Comparison of ENCODE assay signal across 11 mouse cellular contexts in genomic region chr7:71023946-71024610, GRCm38 (mm10).
DNase-seq lines count a peak whose midpoint lies in the region; ATAC-seq lines count a peak whose summit lies in the region.
"Had no signal": no experiment of that assay in that cellular context is flagged by ENCODE, and none has a peak within 500 bp of the region (broad histone marks: within the 10 kb centered on the region; RNA-seq: fewer than 3 reads in every experiment).

No protein-coding gene starts in this region.

- no peak for DNase-seq in heart, adult 11 months
- DNase-seq in embryo, embryonic 11 days: peak; percentile 39
- peak; percentile 24 for DNase-seq in mesoderm, embryonic 11.5 days (ENCODE audit: low read depth, low spot score)
- no peak for DNase-seq in cerebellum, adult 9-10 months
- DNase-seq in left cerebral cortex, postnatal 36 days (ENCODE audit: low spot score in 2 of 2): no peak
- no peak for DNase-seq in right cerebral cortex, postnatal 25 days
- DNase-seq: thymus, adult 18-20 months had no signal

- no peak overlapping the region for H3K27ac ChIP-seq in heart, embryonic 12.5 days (ENCODE audit: poor library complexity, severe bottlenecking)
- H3K27ac ChIP-seq in hindbrain, embryonic 13.5 days: peak overlapping the region; percentile 82

- peaks cover 13% of the 10 kb centered on the region for H3K4me1 ChIP-seq in heart, embryonic 12.5 days (replicated peaks)
- H3K4me1 ChIP-seq in hindbrain, embryonic 13.5 days (replicated peaks): peaks cover 28% of the 10 kb centered on the region

- H3K9ac ChIP-seq in heart, embryonic 12.5 days: peak overlapping the region; percentile 47; the same call in 1 of the 2 replicates
- peak overlapping the region; percentile 58 for H3K9ac ChIP-seq in hindbrain, embryonic 13.5 days

- WGBS in heart, embryonic 12.5 days: 7% methylated on average over 9 of the region's 9 CpGs
- WGBS in hindbrain, embryonic 13.5 days: 10% methylated on average over 9 of the region's 9 CpGs

- H3K4me3 ChIP-seq in heart, embryonic 12.5 days: peak overlapping the region; percentile 37
- peak overlapping the region; percentile 37 for H3K4me3 ChIP-seq in hindbrain, embryonic 13.5 days
- H3K4me3 ChIP-seq: myocyte had no signal

- ATAC-seq in heart, embryonic 12.5 days (ENCODE audit: insufficient number of reproducible peaks, low FRiP score): no peak
- ATAC-seq in hindbrain, embryonic 13.5 days (ENCODE audit: low FRiP score): peak; percentile 80
- ATAC-seq: activated CD4-positive, CD25-positive, alpha-beta regulatory T cell, adult 4 months had no signal

- no peaks in the 10 kb centered on the region for H3K36me3 ChIP-seq in heart, embryonic 12.5 days
- H3K36me3 ChIP-seq in hindbrain, embryonic 13.5 days: no peaks in the 10 kb centered on the region

- intact Hi-C loops in left cerebral cortex, postnatal 36 days (cut with DNase I): no loop called here

- H3K4me2 ChIP-seq in heart, embryonic 12.5 days: peak overlapping the region; percentile 70
- peak overlapping the region; percentile 63 for H3K4me2 ChIP-seq in hindbrain, embryonic 13.5 days

- peaks cover 5% of the 10 kb centered on the region; the same call in 1 of the 2 replicates for H3K9me3 ChIP-seq in heart, embryonic 12.5 days (replicated peaks)
- H3K9me3 ChIP-seq in hindbrain, embryonic 13.5 days: peaks cover 6% of the 10 kb centered on the region; the same call in 1 of the 2 replicates

- H3K27me3 ChIP-seq in heart, embryonic 12.5 days (replicated peaks): no peaks in the 10 kb centered on the region
- H3K27me3 ChIP-seq in hindbrain, embryonic 13.5 days: no peaks in the 10 kb centered on the region

Comparison
In these comparisons a context has a peak if more than half of its experiments do, and no peak if none do; other contexts are left out.
1. DNase-seq: peak in embryo, embryonic 11 days (single experiment) and mesoderm, embryonic 11.5 days (single experiment); none in heart, adult 11 months (single experiment), cerebellum, adult 9-10 months (single experiment), left cerebral cortex, postnatal 36 days (0 of 2) and right cerebral cortex, postnatal 25 days (single experiment).